Mouse (Mus musculus) liver, embryonic 12.5 days (tissue): ENCODE data around the gene Lin7c. TPM values are rescaled to one million over a fixed set of nuclear protein-coding genes. Genes with fewer than 3 reads are reported as not detected.

Source experiments
- ATAC-seq: fragments of 200-750 bp; cut with Nextera tagmentation; 2 replicates; pipeline ENCODE4 v1.8.0; 2017; ENCODE audit warnings: moderate number of reproducible peaks, mild to moderate bottlenecking, moderate library complexity
- H3K27ac ChIP-seq: fragments of 300-500 bp; sonication (generic); 2 replicates; pipeline ENCODE4 v1.5.1; 2016; ENCODE audit warnings: mild to moderate bottlenecking
- H3K27me3 ChIP-seq: fragments of 300-500 bp; sonication (generic); replicated peaks from 2 replicates; pipeline ENCODE4 v1.6.1; 2016; ENCODE audit warnings: mild to moderate bottlenecking, moderate library complexity
- H3K36me3 ChIP-seq: fragments of 300-500 bp; sonication (generic); 2 replicates; pipeline ENCODE4 v1.6.1; 2016; ENCODE audit warnings: mild to moderate bottlenecking, moderate library complexity
- H3K4me1 ChIP-seq: fragments of 300-500 bp; sonication (generic); 2 replicates; pipeline ENCODE4 v1.6.1; 2016
- H3K4me2 ChIP-seq: fragments of 300-500 bp; sonication (generic); 2 replicates; pipeline ENCODE4 v1.6.1; 2016; ENCODE audit warnings: mild to moderate bottlenecking, moderate library complexity
- H3K4me3 ChIP-seq: fragments of 300-500 bp; sonication (generic); 2 replicates; pipeline ENCODE4 v1.5.1; 2016; ENCODE audit warnings: mild to moderate bottlenecking, moderate library complexity
- H3K9ac ChIP-seq: fragments of 300-500 bp; sonication (generic); 2 replicates; pipeline ENCODE4 v1.6.1; 2016; ENCODE audit warnings: mild to moderate bottlenecking, moderate library complexity
- H3K9me3 ChIP-seq: fragments of 300-500 bp; sonication (generic); replicated peaks from 2 replicates; pipeline ENCODE4 v1.6.1; 2016; ENCODE audit warnings: mild to moderate bottlenecking, moderate library complexity
- WGBS: fragments of 180-500 bp; shearing (Covaris S2); methylation state at CpG from one replicate; pipeline ENCODE4 v1.1.7; 2016; ENCODE audit not compliant: insufficient replicate concordance; 5-methylcytosine and 5-hydroxymethylcytosine counted together
- polyA plus RNA-seq: library from polyadenylated mRNA; unstranded; fragments of >200 nt; fragmentation: Nextera tagmentation; extraction: Ambion mirVana; gene quantifications from 2 replicates; pipeline ENCODE4 v1.2.1, GENCODE M21; 2016

Lin7c gene
- polyA plus RNA-seq, 1 experiment from 2014 or later, result 31.6 TPM

- ATAC-seq, result no peak
- H3K4me3 ChIP-seq, result no peak overlapping the region
- H3K9ac ChIP-seq, result no peak overlapping the region
- H3K9me3 ChIP-seq, result no peaks in the 10 kb centered on the region
- no peak overlapping the region for H3K4me2 ChIP-seq
- no peak overlapping the region for H3K27ac ChIP-seq
- H3K4me1 ChIP-seq, result peaks cover 37% of the 10 kb centered on the region
- WGBS, result 60% methylated on average over 6 of the region's 6 CpGs
- no peaks in the 10 kb centered on the region for H3K36me3 ChIP-seq
- no peaks in the 10 kb centered on the region for H3K27me3 ChIP-seq
Measured at GRCm38 (mm10) chr2:109946426-109946825, 55.8 kb downstream of the Lin7c start.

GRCm38 (mm10) chr2:109949519-109949918 lies 58.9 kb downstream of the Lin7c start:
- Histone ChIP-seq H3K4me2 (no peak overlapping the region), H3K4me3 (no peak overlapping the region), H3K9ac (no peak overlapping the region), H3K9me3 (no peaks in the 10 kb centered on the region), H3K36me3 (no peaks in the 10 kb centered on the region), H3K27me3 (no peaks in the 10 kb centered on the region), H3K27ac (no peak overlapping the region), H3K4me1 (peaks cover 62% of the 10 kb centered on the region)
- no peak for ATAC-seq

- no peak overlapping the region for H3K27ac ChIP-seq
- 72% methylated on average over 3 of the region's 3 CpGs for WGBS
- no peak overlapping the region for H3K4me2 ChIP-seq
- no peaks in the 10 kb centered on the region for H3K36me3 ChIP-seq
- H3K27me3 ChIP-seq, result no peaks in the 10 kb centered on the region
- H3K9ac ChIP-seq, result no peak overlapping the region
- H3K4me3 ChIP-seq, result no peak overlapping the region
- H3K4me1 ChIP-seq, result peaks cover 65% of the 10 kb centered on the region
- ATAC-seq, result no peak
- no peaks in the 10 kb centered on the region for H3K9me3 ChIP-seq
Measured at GRCm38 (mm10) chr2:109950311-109950710, 59.7 kb downstream of the Lin7c start.

Other genes starting within 250 kb of the Lin7c start
- 0.25 and 0.33 TPM in 2 replicates for gene Bdnf, start 216.2 kb upstream of the Lin7c start, polyA plus RNA-seq
- 5.8 and 6.0 TPM in 2 replicates for gene Lgr4, start 26.8 kb downstream of the Lin7c start, polyA plus RNA-seq
- 26.8 and 28.3 TPM in 2 replicates for gene Ccdc34, start 127.0 kb downstream of the Lin7c start, polyA plus RNA-seq